Mouse (Mus musculus) MEL (cell line): Measurements from ENCODE around the gene Cdkal1. TPM values are rescaled to one million over a fixed set of nuclear protein-coding genes. Genes with fewer than 3 reads are reported as not detected.

Experiments
- DNase-seq: peaks from one replicate; pipeline ENCODE4 v3.0.0; 2011; ENCODE audit warnings: low read depth, low spot score
- H3K27ac ChIP-seq: 2 replicates; pipeline ENCODE4 v1.5.1; 2012; ENCODE audit warnings: low read depth, mild to moderate bottlenecking, control low read depth, low read length, moderate library complexity; ENCODE audit not compliant: control insufficient read depth
- H3K27me3 ChIP-seq, 2 experiments: fragments of 150-350 bp in 1 of 2; sonication (generic) in 1 of 2; 2 replicates each; pipeline ENCODE4 v1.6.1; 2012; ENCODE audit warnings: low read length in 2 of 2, mild to moderate bottlenecking in 2 of 2, improper control_type of control experiment in 1 of 2, moderate library complexity in 1 of 2; ENCODE audit not compliant: insufficient read depth in 2 of 2, control insufficient read depth in 1 of 2
- H3K36me3 ChIP-seq, 2 experiments: 2 replicates each; pipeline ENCODE4 v1.6.1; 2012 to 2014; ENCODE audit warnings: low read length in 2 of 2, improper control_type of control experiment in 1 of 2, inconsistent platforms in 1 of 2, mild to moderate bottlenecking in 1 of 2; ENCODE audit not compliant: insufficient read depth in 2 of 2, control insufficient read depth in 1 of 2
- H3K4me1 ChIP-seq, 2 experiments: fragments of 150-350 bp in 1 of 2; sonication (generic) in 1 of 2; 2 replicates each; pipeline ENCODE4 v1.6.1; 2012; ENCODE audit warnings: low read length in 2 of 2, improper control_type of control experiment in 1 of 2, mild to moderate bottlenecking in 1 of 2; ENCODE audit not compliant: insufficient read depth in 2 of 2, control insufficient read depth in 1 of 2
- H3K4me3 ChIP-seq, 2 experiments: fragments of 150-350 bp in 1 of 2; sonication (generic) in 1 of 2; 2 replicates each; pipeline ENCODE4 v1.5.1; 2012; ENCODE audit warnings: low read depth in 2 of 2, low read length in 2 of 2, mild to moderate bottlenecking in 2 of 2, moderate library complexity in 2 of 2, control low read depth in 1 of 2, improper control_type of control experiment in 1 of 2; ENCODE audit not compliant: control insufficient read depth in 1 of 2, insufficient read depth in 1 of 2
- H3K79me2 ChIP-seq: 2 replicates; pipeline ENCODE4 v1.6.1; 2012; ENCODE audit warnings: mild to moderate bottlenecking, low read length, moderate library complexity; ENCODE audit not compliant: control insufficient read depth, poor library complexity, insufficient read depth
- H3K9ac ChIP-seq: 2 replicates; pipeline ENCODE4 v1.6.1; 2012; ENCODE audit warnings: low read depth, mild to moderate bottlenecking, control low read depth, low read length, moderate library complexity; ENCODE audit not compliant: control insufficient read depth, poor library complexity, severe bottlenecking
- H3K9me3 ChIP-seq: fragments of 150-350 bp; sonication (generic); replicated peaks from 2 replicates; pipeline ENCODE4 v1.6.1; 2012; ENCODE audit warnings: mild to moderate bottlenecking, low read length, improper control_type of control experiment, moderate library complexity; ENCODE audit not compliant: insufficient read depth
- ETS1 ChIP-seq: IDR thresholded peaks from 2 replicates; pipeline ENCODE4 v1.6.1; 2012; ENCODE audit warnings: low read depth, mild to moderate bottlenecking, inconsistent platforms, low read length, improper control_type of control experiment, moderate library complexity
- MAFK ChIP-seq: IDR thresholded peaks from 2 replicates; pipeline ENCODE4 v1.6.1; 2011; ENCODE audit warnings: low read depth, mild to moderate bottlenecking, low read length, improper control_type of control experiment, borderline replicate concordance
- MAX ChIP-seq: IDR thresholded peaks from 2 replicates; pipeline ENCODE4 v1.6.1; 2011; ENCODE audit warnings: low read length, improper control_type of control experiment
- MYC ChIP-seq: IDR thresholded peaks from 2 replicates; pipeline ENCODE4 v1.6.1; 2011; ENCODE audit warnings: low read depth, mild to moderate bottlenecking, low read length, improper control_type of control experiment, moderate library complexity
- NELFE ChIP-seq: IDR thresholded peaks from 2 replicates; pipeline ENCODE4 v1.6.1; 2011; ENCODE audit warnings: low read depth, low read length, improper control_type of control experiment
- POLR2A ChIP-seq, 2 experiments: IDR thresholded peaks; 2 replicates each; pipeline ENCODE4 v1.6.1; 2011 to 2012; ENCODE audit warnings: low read length in 2 of 2, mild to moderate bottlenecking in 2 of 2, control low read depth in 1 of 2, improper control_type of control experiment in 1 of 2, low read depth in 1 of 2, moderate library complexity in 1 of 2; ENCODE audit not compliant: control insufficient read depth in 1 of 2, insufficient read depth in 1 of 2, poor library complexity in 1 of 2
- POLR2AphosphoS5 ChIP-seq: IDR thresholded peaks from 2 replicates; pipeline ENCODE4 v1.6.1; 2012; ENCODE audit warnings: low read depth, borderline replicate concordance, mild to moderate bottlenecking, inconsistent platforms, low read length, moderate library complexity, mixed read lengths
- RAD21 ChIP-seq: IDR thresholded peaks from 2 replicates; pipeline ENCODE4 v1.6.1; 2011; ENCODE audit warnings: mild to moderate bottlenecking, low read depth, low read length, improper control_type of control experiment
- TAL1 ChIP-seq: IDR thresholded peaks from 2 replicates; pipeline ENCODE4 v1.6.1; 2012; ENCODE audit warnings: mild to moderate bottlenecking, inconsistent platforms, low read length, moderate library complexity, mixed read lengths
- TBP ChIP-seq: IDR thresholded peaks from 2 replicates; pipeline ENCODE4 v1.8.0; 2011; ENCODE audit warnings: low read depth, low read length, improper control_type of control experiment
- TCF12 ChIP-seq: IDR thresholded peaks from 2 replicates; pipeline ENCODE4 v1.6.1; 2014; ENCODE audit warnings: low read depth, mild to moderate bottlenecking, inconsistent platforms, low read length, improper control_type of control experiment, moderate library complexity
- USF2 ChIP-seq, 2 experiments: IDR thresholded peaks; 2 replicates each; pipeline ENCODE4 v1.6.1; 2011 to 2012; ENCODE audit warnings: improper control_type of control experiment in 2 of 2, low read length in 2 of 2, borderline replicate concordance in 1 of 2, inconsistent platforms in 1 of 2, low read depth in 1 of 2, mild to moderate bottlenecking in 1 of 2; ENCODE audit not compliant: insufficient read depth in 1 of 2
- ZKSCAN1 ChIP-seq: IDR thresholded peaks from 2 replicates; pipeline ENCODE4 v1.6.1; 2012; ENCODE audit warnings: low read depth, mild to moderate bottlenecking, inconsistent platforms, low read length, improper control_type of control experiment, moderate library complexity
- polyA plus RNA-seq, 2 experiments: library from polyadenylated mRNA; stranded (reverse) in 1 of 2; unstranded in 1 of 2; fragments of >175 nt in 1 of 2; fragments of >200 nt in 1 of 2; gene quantifications; 2 replicates each; pipeline versions ENCODE4 v1.2.1 to v1.2.4; 2012; ENCODE audit warnings: low replicate concordance in 2 of 2, low read depth in 1 of 2; ENCODE audit not compliant: insufficient read length in 2 of 2, insufficient read depth in 1 of 2, missing spikeins in 1 of 2
- total RNA-seq: library from RNA; depleted of rRNA; stranded (reverse); fragments of 300-350 nt; gene quantifications from 2 replicates; pipeline ENCODE4 v1.2.3, GENCODE M21; 2012

Gene Cdkal1
- total and polyA plus RNA-seq, 3 experiments = 10.6 to 11.0 TPM; not detected in 1

GRCm38 (mm10) chr13:29588693-29589092, 266.8 kb downstream of the Cdkal1 start:
- DNase-seq = no peak

GRCm38 (mm10) chr13:29581762-29582700, 273.4 kb downstream of the Cdkal1 start:
- Histone ChIP-seq H3K4me3 (no peak overlapping the region), H3K79me2 (no peaks in the 10 kb centered on the region), H3K27me3 (no peaks in the 10 kb centered on the region), H3K9ac (no peak overlapping the region), H3K27ac (no peak overlapping the region), H3K9me3 (no peaks in the 10 kb centered on the region), H3K4me1 (no peaks in the 10 kb centered on the region), H3K36me3 (no peaks in the 10 kb centered on the region)
- TF ChIP-seq POLR2A (IDR thresholded peaks at IDR 0.05; ENCODE audit: control insufficient read depth in 1 of 2, insufficient read depth in 1 of 2, low read depth in 1 of 2, low read length in 2 of 2, poor library complexity in 1 of 2) = no peak
- no peak for DNase-seq

More at GRCm38 (mm10) chr13:29588693-29589092, 266.8 kb downstream of the Cdkal1 start:
- no peaks in the 10 kb centered on the region for H3K9me3 ChIP-seq
- no peaks in the 10 kb centered on the region for H3K27me3 ChIP-seq
- no peak overlapping the region for H3K27ac ChIP-seq
- no peaks in the 10 kb centered on the region for H3K36me3 ChIP-seq
- no peaks in the 10 kb centered on the region for H3K79me2 ChIP-seq
- TF ChIP-seq MAX = no peak
- no peaks in the 10 kb centered on the region for H3K4me1 ChIP-seq
- no peak overlapping the region for H3K4me3 ChIP-seq
- H3K9ac ChIP-seq = no peak overlapping the region

DNA sequence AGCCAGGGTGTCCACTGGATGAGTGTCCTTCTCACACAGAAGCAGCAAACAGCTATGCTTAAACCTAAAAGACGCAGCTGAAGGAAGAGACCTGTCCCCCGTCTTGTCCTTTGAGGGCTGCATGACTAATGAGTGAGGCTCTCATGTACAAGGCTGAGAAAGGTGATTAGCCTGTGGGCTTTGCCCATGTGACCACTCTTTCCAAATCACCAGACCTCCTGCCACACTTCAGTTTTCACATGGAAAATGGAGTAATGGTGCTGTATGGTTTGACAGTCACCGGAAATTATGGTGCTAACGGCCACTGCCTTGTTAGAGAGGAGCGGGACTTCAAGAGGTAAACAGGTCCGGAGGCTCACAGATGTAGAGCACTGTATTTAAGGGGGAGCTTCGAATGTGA, 274.7 kb downstream of the Cdkal1 start:
- H3K27me3 ChIP-seq = no peaks in the 10 kb centered on the region
- TF ChIP-seq ZKSCAN1 (no peak), USF2 (IDR thresholded peaks at IDR 0.05; ENCODE audit: borderline replicate concordance in 1 of 2, insufficient read depth in 1 of 2, low read depth in 1 of 2, low read length in 2 of 2) (no peak), MYC (no peak), ETS1 (no peak), TCF12 (no peak), TBP (no peak), TAL1 (no peak), POLR2AphosphoS5 (no peak), MAFK (no peak), RAD21 (no peak), NELFE (no peak)
- no peaks in the 10 kb centered on the region for H3K9me3 ChIP-seq
- no peak for DNase-seq
- no peaks in the 10 kb centered on the region for H3K36me3 ChIP-seq
- no peak overlapping the region for H3K9ac ChIP-seq
- H3K4me3 ChIP-seq = no peak overlapping the region
- H3K79me2 ChIP-seq = no peaks in the 10 kb centered on the region
- no peaks in the 10 kb centered on the region for H3K4me1 ChIP-seq
- no peak overlapping the region for H3K27ac ChIP-seq
